Mouse (Mus musculus) C2C12 (cell line): ENCODE measurements around the gene Foxp1. TPM values are rescaled to one million over a fixed set of nuclear protein-coding genes. Genes with fewer than 3 reads are reported as not detected.

Experiments
- H3K27me3 ChIP-seq: one replicate; pipeline ENCODE4 v1.6.1; 2011; ENCODE audit not compliant: control insufficient read depth, insufficient read depth, insufficient read length
- H3K36me3 ChIP-seq: one replicate; pipeline ENCODE4 v1.6.1; 2011; ENCODE audit not compliant: control insufficient read depth, insufficient read depth
- H3K4me3 ChIP-seq: one replicate; pipeline ENCODE4 v1.5.1; 2011; ENCODE audit warnings: mild to moderate bottlenecking, control low read depth; ENCODE audit not compliant: poor library complexity, insufficient read depth, severe bottlenecking
- H3K79me2 ChIP-seq: one replicate; pipeline ENCODE4 v1.6.1; 2011; ENCODE audit not compliant: control insufficient read depth, insufficient read depth
- H3K79me3 ChIP-seq: one replicate; pipeline ENCODE4 v1.6.1; 2011; ENCODE audit warnings: low read depth, control low read depth
- H3ac ChIP-seq: one replicate; pipeline ENCODE3; 2011; ENCODE audit warnings: low read depth; ENCODE audit not compliant: control insufficient read depth, insufficient read length
- CEBPB ChIP-seq: IDR thresholded peaks from one replicate; pipeline ENCODE4 v1.6.1; 2011; ENCODE audit warnings: low read depth, mild to moderate bottlenecking, control low read depth, moderate library complexity
- CTCF ChIP-seq: IDR thresholded peaks from one replicate; pipeline ENCODE4 v1.5.1; 2011; ENCODE audit not compliant: control insufficient read depth, insufficient read depth, insufficient read length
- FOSL1 ChIP-seq: IDR thresholded peaks from one replicate; pipeline ENCODE4 v1.8.0; 2011; ENCODE audit warnings: mild to moderate bottlenecking, low read length; ENCODE audit not compliant: poor library complexity, insufficient read depth, severe bottlenecking
- MAX ChIP-seq: IDR thresholded peaks from one replicate; pipeline ENCODE4 v1.6.1; 2011; ENCODE audit warnings: mild to moderate bottlenecking, control low read depth
- MYOD1 ChIP-seq: IDR thresholded peaks from one replicate; pipeline ENCODE4 v1.6.1; 2011; ENCODE audit warnings: low read depth; ENCODE audit not compliant: control insufficient read depth, insufficient read length
- MYOG ChIP-seq: IDR thresholded peaks from one replicate; pipeline ENCODE4 v1.6.1; 2011; ENCODE audit not compliant: control insufficient read depth, insufficient read length; ENCODE audit errors: extremely low read depth
- USF1 ChIP-seq: IDR thresholded peaks from one replicate; pipeline ENCODE4 v1.6.1; 2011; ENCODE audit warnings: low read depth, mild to moderate bottlenecking, control low read depth, moderate library complexity
- polyA plus RNA-seq: library from polyadenylated mRNA; unstranded; fragments of >200 nt; fragmentation: generic; extraction: Trizol; gene quantifications from one replicate; pipeline ENCODE4 v1.2.1, GENCODE M21; 2012; ENCODE audit warnings: missing spikeins

The Foxp1 gene
- polyA plus RNA-seq, 1 experiment = 25.9 TPM

DNA sequence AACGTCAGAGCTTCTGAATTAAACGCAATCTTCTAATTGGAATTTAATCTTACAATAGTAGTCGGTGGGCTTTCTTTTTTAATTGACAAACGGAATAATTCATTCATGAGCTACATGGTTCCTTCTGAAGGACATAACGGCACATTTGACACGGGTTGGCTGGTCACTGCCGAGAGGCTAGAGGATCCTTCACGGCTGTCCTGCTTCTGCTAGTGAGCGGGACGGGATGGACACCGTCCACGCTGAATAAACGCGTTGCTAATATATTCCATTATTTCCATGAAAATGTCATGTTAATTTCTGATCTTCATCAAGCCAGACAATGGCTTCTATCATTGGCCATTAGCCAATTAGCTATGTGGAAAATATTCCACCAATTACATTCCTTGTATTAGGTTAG, 92.0 kb downstream of the Foxp1 start:
- no peaks in the 10 kb centered on the region for H3K36me3 ChIP-seq
- H3K79me2 ChIP-seq = no peaks in the 10 kb centered on the region
- TF ChIP-seq MAX (no peak), CTCF (no peak), CEBPB (no peak)
- H3K27me3 ChIP-seq = no peaks in the 10 kb centered on the region
- no peaks in the 10 kb centered on the region for H3K79me3 ChIP-seq
- no peak overlapping the region for H3ac ChIP-seq
- H3K4me3 ChIP-seq = no peak overlapping the region

DNA sequence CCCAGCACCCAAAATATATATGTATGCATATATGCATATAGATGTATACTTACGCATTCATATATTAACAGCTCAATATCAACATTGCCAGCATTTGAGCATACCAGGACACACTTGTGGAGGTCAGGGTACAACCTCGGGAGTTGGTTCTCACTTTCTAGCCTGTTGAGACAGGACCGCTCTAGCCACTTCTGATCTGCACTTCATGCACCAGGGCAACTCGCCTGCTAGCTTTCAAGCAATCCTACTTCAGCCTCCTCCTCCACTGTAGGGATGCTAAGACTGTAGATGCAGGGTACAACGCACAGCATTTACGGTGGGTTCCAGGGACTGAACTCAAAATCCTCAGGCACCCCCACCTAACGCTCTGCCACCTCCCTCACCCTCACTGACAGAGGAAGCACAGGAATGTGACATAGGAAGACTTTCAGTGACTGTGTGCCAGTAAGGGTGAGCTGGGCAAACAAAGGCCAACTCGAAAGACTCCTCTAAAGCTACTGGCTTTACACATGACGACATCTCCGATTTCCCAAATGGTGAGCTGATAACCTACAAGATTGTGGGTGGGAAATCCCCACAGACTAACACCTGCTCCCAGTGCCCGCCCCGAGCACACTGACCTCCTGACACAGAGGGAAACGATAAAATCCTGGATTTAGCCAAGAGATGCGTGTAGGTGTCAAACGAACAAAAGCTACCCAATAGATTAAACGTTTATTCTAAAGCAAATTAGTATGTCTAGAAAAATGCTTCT, 93.0 kb downstream of the Foxp1 start:
- no peaks in the 10 kb centered on the region for H3K36me3 ChIP-seq
- no peak overlapping the region for H3K4me3 ChIP-seq
- H3K79me3 ChIP-seq = no peaks in the 10 kb centered on the region
- no peaks in the 10 kb centered on the region for H3K27me3 ChIP-seq
- no peaks in the 10 kb centered on the region for H3K79me2 ChIP-seq
- TF ChIP-seq FOSL1 (no peak), MYOD1 (no peak), CEBPB (no peak), MYOG (no peak), MAX (no peak), USF1 (no peak), CTCF (no peak)
- H3ac ChIP-seq = no peak overlapping the region

DNA sequence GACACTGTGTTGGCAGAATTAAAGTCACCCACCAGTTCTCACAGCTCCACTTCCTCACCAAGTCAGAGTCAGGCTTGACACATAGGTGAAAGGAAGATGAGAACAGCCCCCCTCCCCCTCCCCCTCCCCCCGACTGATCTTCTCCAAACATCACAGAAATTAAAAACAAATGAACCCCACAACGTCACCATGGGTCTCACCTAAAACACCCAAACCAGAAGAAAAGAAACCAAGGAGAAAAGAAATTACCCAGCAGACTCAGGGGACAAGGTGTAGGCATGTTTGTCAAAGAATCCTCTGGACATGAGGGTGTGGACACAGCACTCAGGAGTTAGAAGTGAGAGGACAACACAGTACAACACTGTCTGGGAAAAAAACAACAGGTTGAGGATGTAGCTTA, 93.6 kb downstream of the Foxp1 start:
- TF ChIP-seq MYOD1 (no peak), USF1 (no peak), FOSL1 (no peak), CTCF (no peak), CEBPB (no peak), MAX (no peak), MYOG (no peak)
- H3K79me3 ChIP-seq = no peaks in the 10 kb centered on the region
- H3K27me3 ChIP-seq = no peaks in the 10 kb centered on the region
- H3K79me2 ChIP-seq = no peaks in the 10 kb centered on the region
- no peak overlapping the region for H3ac ChIP-seq
- no peaks in the 10 kb centered on the region for H3K36me3 ChIP-seq
- H3K4me3 ChIP-seq = no peak overlapping the region

- H3K79me2 ChIP-seq = no peaks in the 10 kb centered on the region
- no peak overlapping the region for H3K4me3 ChIP-seq
- H3K27me3 ChIP-seq = no peaks in the 10 kb centered on the region
- no peak for TF ChIP-seq USF1
- no peak for TF ChIP-seq MYOG
- TF ChIP-seq MYOD1 = no peak
- TF ChIP-seq MAX = no peak
- TF ChIP-seq FOSL1 = no peak
- TF ChIP-seq CEBPB = no peak
- no peak for TF ChIP-seq CTCF
- no peak overlapping the region for H3ac ChIP-seq
- H3K36me3 ChIP-seq = no peaks in the 10 kb centered on the region
- H3K79me3 ChIP-seq = no peaks in the 10 kb centered on the region
Measured at GRCm38 (mm10) chr6:99427301-99427700, 95.2 kb downstream of the Foxp1 start.

GRCm38 (mm10) chr6:99425044-99425443, 97.5 kb downstream of the Foxp1 start:
- no peaks in the 10 kb centered on the region for H3K79me3 ChIP-seq
- no peaks in the 10 kb centered on the region for H3K79me2 ChIP-seq
- H3K27me3 ChIP-seq = no peaks in the 10 kb centered on the region
- TF ChIP-seq USF1 = no peak
- TF ChIP-seq CEBPB = no peak
- TF ChIP-seq MAX = no peak
- TF ChIP-seq CTCF = no peak
- TF ChIP-seq MYOG = no peak
- TF ChIP-seq MYOD1 = no peak
- no peak for TF ChIP-seq FOSL1
- H3K36me3 ChIP-seq = no peaks in the 10 kb centered on the region
- H3K4me3 ChIP-seq = no peak overlapping the region
- no peak overlapping the region for H3ac ChIP-seq

- H3K36me3 ChIP-seq = no peaks in the 10 kb centered on the region
- no peak overlapping the region for H3ac ChIP-seq
- H3K79me3 ChIP-seq = no peaks in the 10 kb centered on the region
- no peaks in the 10 kb centered on the region for H3K79me2 ChIP-seq
- no peaks in the 10 kb centered on the region for H3K27me3 ChIP-seq
- TF ChIP-seq CTCF (no peak), MYOG (no peak), MAX (no peak), CEBPB (no peak), MYOD1 (no peak), USF1 (no peak), FOSL1 (no peak)
- no peak overlapping the region for H3K4me3 ChIP-seq
Measured at GRCm38 (mm10) chr6:99420666-99421065, 101.9 kb downstream of the Foxp1 start.
